Mouse (Mus musculus): ENCODE results near the gene Nob1. TPM values are rescaled to one million over a fixed set of nuclear protein-coding genes. Genes with fewer than 3 reads are reported as not detected.

The Nob1 gene
- polyA plus RNA-seq, 1 experiment from 2014 or later: 43.4 TPM

DNA sequence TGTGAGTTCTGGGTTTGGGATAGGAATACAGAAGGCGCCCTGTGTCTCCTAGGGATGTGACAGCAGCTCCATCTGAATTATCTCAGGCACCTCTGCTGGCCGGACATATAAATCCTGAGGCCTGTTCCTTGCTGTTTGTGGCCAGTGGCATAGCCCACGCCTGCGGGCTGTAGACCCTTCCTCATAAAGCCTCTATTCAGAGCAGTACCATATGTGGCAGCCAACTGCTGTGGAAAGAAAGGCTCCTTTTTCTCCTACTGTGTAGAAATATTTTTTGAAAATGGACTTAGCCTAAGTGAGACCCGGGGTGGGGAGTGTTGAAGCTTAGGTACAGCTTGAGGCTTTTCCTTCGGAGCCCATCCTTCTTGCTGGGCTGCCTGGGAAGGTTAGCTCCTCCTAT is 33.4 kb upstream of the Nob1 start:
- no peak overlapping the region for H3K27ac ChIP-seq (ENCODE audit: low read depth, low read length)
- peaks cover 45% of the 10 kb centered on the region for H3K36me3 ChIP-seq (ENCODE audit: control insufficient read depth, insufficient read depth, low read length)
- WGBS: 92% methylated on average over 6 of the region's 6 CpGs
- H3K9ac ChIP-seq (ENCODE audit: low read length): no peak overlapping the region
- H3K4me2 ChIP-seq (ENCODE audit: low read length): no peak overlapping the region
- ATAC-seq (no peak), DNase-seq (ENCODE audit: low spot score) (no peak)
- no peaks in the 10 kb centered on the region for H3K27me3 ChIP-seq (replicated peaks; ENCODE audit: control insufficient read depth, insufficient read depth, low read length)
- H3K9me3 ChIP-seq (replicated peaks; ENCODE audit: control insufficient read depth, low read length): no peaks in the 10 kb centered on the region
- no peak overlapping the region for H3K4me3 ChIP-seq (ENCODE audit: low read depth, low read length)
- no peaks in the 10 kb centered on the region for H3K4me1 ChIP-seq (ENCODE audit: control insufficient read depth, insufficient read depth, low read length)

DNA sequence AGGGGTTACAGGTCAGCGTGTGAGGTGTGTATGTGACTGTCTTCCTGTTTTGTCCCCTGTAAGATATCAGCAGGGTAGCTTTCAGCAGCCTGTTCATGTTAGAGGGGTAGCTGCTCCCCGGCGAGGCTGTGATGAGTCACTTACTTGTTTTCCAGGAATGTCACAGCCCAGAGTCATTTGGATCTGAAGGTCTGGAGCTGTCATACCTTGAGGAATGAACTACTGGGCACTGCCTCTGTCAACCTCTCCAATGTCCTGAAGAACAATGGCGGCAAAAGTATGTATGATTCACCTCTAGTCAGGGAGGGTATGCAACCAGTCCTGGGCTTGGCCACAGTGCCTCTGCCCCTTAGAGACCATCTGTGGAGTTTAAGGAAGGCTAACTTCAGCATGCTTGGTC is 32.9 kb upstream of the Nob1 start:
- H3K27ac ChIP-seq (ENCODE audit: low read depth, low read length): no peak overlapping the region
- ATAC-seq: no peak

DNA sequence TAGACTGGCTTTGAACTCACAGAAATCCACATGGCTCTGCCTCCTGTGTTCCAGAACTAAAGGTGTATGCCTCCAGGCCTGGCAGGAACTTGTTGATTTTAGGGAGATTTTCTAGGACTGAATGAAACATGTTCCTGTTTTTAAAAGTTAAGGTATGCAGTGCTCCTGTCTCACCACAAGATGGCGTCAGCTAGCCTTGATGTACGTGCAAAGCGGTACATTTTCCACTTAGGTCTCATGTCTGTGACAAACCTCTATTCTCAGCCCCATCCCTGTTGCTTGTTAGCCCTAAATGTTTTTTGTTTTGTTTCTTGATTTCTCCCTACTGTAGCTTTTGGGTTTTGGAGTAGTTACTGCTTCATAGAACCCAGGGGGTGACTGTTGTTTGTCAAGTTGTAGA is 30.4 kb upstream of the Nob1 start:
- Histone ChIP-seq H3K9ac (ENCODE audit: low read length) (no peak overlapping the region), H3K4me3 (ENCODE audit: low read depth, low read length) (no peak overlapping the region), H3K27me3 (replicated peaks; ENCODE audit: control insufficient read depth, insufficient read depth, low read length) (no peaks in the 10 kb centered on the region), H3K4me1 (ENCODE audit: control insufficient read depth, insufficient read depth, low read length) (no peaks in the 10 kb centered on the region), H3K9me3 (replicated peaks; ENCODE audit: control insufficient read depth, low read length) (no peaks in the 10 kb centered on the region), H3K36me3 (ENCODE audit: control insufficient read depth, insufficient read depth, low read length) (peaks cover 23% of the 10 kb centered on the region), H3K4me2 (ENCODE audit: low read length) (no peak overlapping the region), H3K27ac (ENCODE audit: low read depth, low read length) (no peak overlapping the region)
- WGBS: 20% methylated on average over 3 of the region's 3 CpGs
- ATAC-seq (no peak), DNase-seq (ENCODE audit: low spot score) (peak; percentile 74)

More for the DNA sequence above, 32.9 kb upstream of the Nob1 start:
- Histone ChIP-seq H3K4me2 (ENCODE audit: low read length) (no peak overlapping the region), H3K4me1 (ENCODE audit: control insufficient read depth, insufficient read depth, low read length) (no peaks in the 10 kb centered on the region), H3K4me3 (ENCODE audit: low read depth, low read length) (no peak overlapping the region), H3K9ac (ENCODE audit: low read length) (no peak overlapping the region), H3K36me3 (ENCODE audit: control insufficient read depth, insufficient read depth, low read length) (peaks cover 41% of the 10 kb centered on the region), H3K27me3 (replicated peaks; ENCODE audit: control insufficient read depth, insufficient read depth, low read length) (no peaks in the 10 kb centered on the region), H3K9me3 (replicated peaks; ENCODE audit: control insufficient read depth, low read length) (no peaks in the 10 kb centered on the region)
- DNase-seq (ENCODE audit: low spot score): no peak
- 82% methylated on average over 4 of the region's 4 CpGs for WGBS

DNA sequence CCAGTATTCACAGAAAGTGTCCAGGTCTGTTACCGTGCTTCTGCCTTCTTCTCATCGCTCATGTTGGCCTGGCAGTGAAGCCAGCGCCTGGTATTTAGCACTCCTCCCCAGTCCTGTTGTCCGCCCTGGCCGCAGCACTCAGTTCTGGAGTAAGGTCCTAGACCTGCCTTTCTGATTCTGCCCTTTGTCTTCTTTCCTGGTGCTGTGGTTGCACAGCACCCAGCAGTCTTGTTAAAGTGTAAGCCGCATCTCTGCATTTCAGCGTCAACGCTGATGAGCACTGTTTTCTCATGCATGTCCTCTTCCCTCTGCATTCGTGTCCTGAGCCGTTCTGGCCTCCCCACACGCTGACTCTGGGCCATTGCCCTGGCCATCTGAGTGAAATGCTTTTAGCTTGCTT is 28.5 kb upstream of the Nob1 start:
- H3K27me3 ChIP-seq (replicated peaks; ENCODE audit: control insufficient read depth, insufficient read depth, low read length): no peaks in the 10 kb centered on the region
- no peak for ATAC-seq
- H3K4me3 ChIP-seq (ENCODE audit: low read depth, low read length): no peak overlapping the region
- no peak overlapping the region for H3K4me2 ChIP-seq (ENCODE audit: low read length)
- H3K9me3 ChIP-seq (replicated peaks; ENCODE audit: control insufficient read depth, low read length): no peaks in the 10 kb centered on the region
- H3K36me3 ChIP-seq (ENCODE audit: control insufficient read depth, insufficient read depth, low read length): peaks cover 17% of the 10 kb centered on the region
- H3K27ac ChIP-seq (ENCODE audit: low read depth, low read length): no peak overlapping the region
- WGBS: 93% methylated on average over 11 of the region's 11 CpGs
- no peak for DNase-seq (ENCODE audit: low spot score)
- no peaks in the 10 kb centered on the region; the same call in 1 of the 2 replicates for H3K4me1 ChIP-seq (ENCODE audit: control insufficient read depth, insufficient read depth, low read length)
- H3K9ac ChIP-seq (ENCODE audit: low read length): no peak overlapping the region

DNA sequence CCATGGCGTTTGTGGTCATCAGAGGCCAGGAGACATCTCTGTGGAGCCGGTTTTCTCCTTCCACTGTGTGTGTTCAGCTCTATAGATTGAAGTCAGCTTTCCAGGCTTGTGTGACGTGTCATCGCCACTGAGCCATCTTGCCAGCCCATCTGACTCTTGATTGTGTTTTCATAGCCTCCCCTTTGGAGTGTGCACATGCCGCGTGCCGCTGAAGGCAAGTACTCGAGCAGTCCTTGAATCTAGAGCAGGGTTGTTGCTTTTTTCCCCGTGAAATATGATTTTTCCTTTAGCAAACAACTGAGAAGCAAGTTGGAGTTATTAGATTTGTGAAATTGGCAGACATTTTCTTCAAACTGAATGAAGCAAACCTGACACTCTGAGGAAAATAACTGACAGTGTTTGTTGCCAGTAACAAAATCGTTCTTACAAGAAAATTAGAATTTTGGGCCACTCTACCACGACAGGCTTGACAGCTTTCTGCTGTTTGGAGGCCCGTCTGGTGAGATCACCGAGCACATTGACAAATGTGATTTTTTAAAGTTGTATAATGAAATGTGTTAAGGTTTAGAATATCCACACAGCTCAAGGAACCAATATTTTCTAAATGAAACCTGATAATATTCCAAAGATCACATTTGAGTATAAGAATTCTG is 26.7 kb upstream of the Nob1 start:
- H3K9me3 ChIP-seq (replicated peaks; ENCODE audit: control insufficient read depth, low read length): no peaks in the 10 kb centered on the region
- no peak overlapping the region for H3K9ac ChIP-seq (ENCODE audit: low read length)
- WGBS: 87% methylated on average over 13 of the region's 13 CpGs
- peak; percentile 5 for DNase-seq (ENCODE audit: low spot score)
- ATAC-seq: no peak
- no peak overlapping the region for H3K27ac ChIP-seq (ENCODE audit: low read depth, low read length)
- H3K4me2 ChIP-seq (ENCODE audit: low read length): no peak overlapping the region
- H3K4me3 ChIP-seq (ENCODE audit: low read depth, low read length): no peak overlapping the region
- H3K27me3 ChIP-seq (replicated peaks; ENCODE audit: control insufficient read depth, insufficient read depth, low read length): no peaks in the 10 kb centered on the region
- peaks cover 7% of the 10 kb centered on the region for H3K36me3 ChIP-seq (ENCODE audit: control insufficient read depth, insufficient read depth, low read length)
- no peaks in the 10 kb centered on the region; the same call in 1 of the 2 replicates for H3K4me1 ChIP-seq (ENCODE audit: control insufficient read depth, insufficient read depth, low read length)

DNA sequence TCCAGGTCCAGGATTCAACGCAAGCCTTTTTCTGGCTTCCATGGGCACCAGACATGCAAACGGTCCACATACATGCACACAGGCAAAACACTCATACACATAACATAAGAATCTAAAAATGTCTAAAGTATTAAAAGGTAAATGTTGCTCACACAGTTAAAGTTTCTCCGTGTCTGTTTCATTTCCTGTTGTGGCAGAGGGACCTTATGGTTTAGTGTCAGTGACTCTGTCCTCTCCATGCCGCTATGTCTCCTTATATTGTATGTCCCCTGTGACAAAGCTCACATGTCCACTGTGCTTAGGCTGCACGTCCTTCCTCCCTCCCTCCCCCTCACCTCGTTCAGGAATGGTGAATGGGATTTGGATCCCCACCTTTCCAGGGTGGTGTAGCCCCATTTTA is 24.8 kb upstream of the Nob1 start:
- no peak for ATAC-seq
- H3K27ac ChIP-seq (ENCODE audit: low read depth, low read length): no peak overlapping the region
- H3K4me3 ChIP-seq (ENCODE audit: low read depth, low read length): no peak overlapping the region
- no peak overlapping the region for H3K9ac ChIP-seq (ENCODE audit: low read length)
- WGBS: 85% methylated on average over 6 of the region's 6 CpGs
- H3K4me2 ChIP-seq (ENCODE audit: low read length): no peak overlapping the region
- no peaks in the 10 kb centered on the region; the same call in 1 of the 2 replicates for H3K4me1 ChIP-seq (ENCODE audit: control insufficient read depth, insufficient read depth, low read length)
- H3K27me3 ChIP-seq (replicated peaks; ENCODE audit: control insufficient read depth, insufficient read depth, low read length): no peaks in the 10 kb centered on the region
- no peak for DNase-seq (ENCODE audit: low spot score)
- H3K36me3 ChIP-seq (ENCODE audit: control insufficient read depth, insufficient read depth, low read length): peaks cover 7% of the 10 kb centered on the region
- H3K9me3 ChIP-seq (replicated peaks; ENCODE audit: control insufficient read depth, low read length): no peaks in the 10 kb centered on the region

DNA sequence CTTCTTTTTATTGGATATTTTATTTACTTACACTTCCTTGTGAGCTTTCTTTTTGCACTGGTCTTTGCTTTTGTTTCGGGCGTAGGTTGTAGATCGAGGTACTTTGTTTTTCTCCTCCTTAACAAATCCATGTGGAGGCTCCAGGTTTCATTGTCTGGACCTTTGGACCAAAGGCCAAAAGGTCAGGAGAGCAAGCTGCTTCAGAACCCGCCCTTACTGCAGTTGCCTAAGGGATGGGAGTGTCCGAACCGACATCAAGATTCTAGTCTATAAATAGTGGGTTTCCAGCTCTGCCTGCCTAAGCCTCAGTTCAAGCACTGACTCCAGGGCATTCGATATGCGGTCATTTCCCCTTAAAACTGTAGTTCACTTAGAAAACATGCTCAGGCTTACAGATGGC is 24.3 kb upstream of the Nob1 start:
- 30% methylated on average over 8 of the region's 8 CpGs for WGBS
- H3K36me3 ChIP-seq (ENCODE audit: control insufficient read depth, insufficient read depth, low read length): peaks cover 7% of the 10 kb centered on the region
- no peak for ATAC-seq
- H3K27ac ChIP-seq (ENCODE audit: low read depth, low read length): no peak overlapping the region
- no peak overlapping the region for H3K4me3 ChIP-seq (ENCODE audit: low read depth, low read length)
- no peaks in the 10 kb centered on the region for H3K27me3 ChIP-seq (replicated peaks; ENCODE audit: control insufficient read depth, insufficient read depth, low read length)
- no peak overlapping the region for H3K4me2 ChIP-seq (ENCODE audit: low read length)
- H3K9me3 ChIP-seq (replicated peaks; ENCODE audit: control insufficient read depth, low read length): no peaks in the 10 kb centered on the region
- DNase-seq (ENCODE audit: low spot score): no peak
- H3K9ac ChIP-seq (ENCODE audit: low read length): no peak overlapping the region
- no peaks in the 10 kb centered on the region; the same call in 1 of the 2 replicates for H3K4me1 ChIP-seq (ENCODE audit: control insufficient read depth, insufficient read depth, low read length)

DNA sequence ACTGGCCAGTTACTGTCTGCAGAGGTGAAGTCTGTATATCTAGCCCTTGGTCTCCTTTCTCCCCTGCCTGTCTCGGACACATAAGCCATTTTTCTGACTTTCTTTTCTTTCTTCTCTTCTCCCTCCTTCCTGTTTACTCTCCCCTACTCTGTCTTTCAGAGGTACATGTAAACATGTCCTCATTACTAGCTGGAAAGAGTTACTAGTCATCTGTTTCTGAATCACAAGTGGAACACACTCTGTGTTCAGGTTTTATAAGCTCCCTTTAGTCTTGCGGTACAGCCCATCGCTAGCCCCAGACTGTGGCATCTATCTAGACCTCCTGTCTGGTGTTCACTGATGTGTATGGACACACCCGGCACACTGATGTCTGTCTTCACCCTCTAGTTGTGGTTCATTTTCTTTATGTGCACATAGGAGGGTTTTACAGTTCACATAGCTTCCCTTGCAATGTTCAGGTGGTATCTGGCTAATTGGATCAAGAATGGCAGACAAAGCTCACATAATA is 23.6 kb upstream of the Nob1 start:
- Histone ChIP-seq H3K9me3 (replicated peaks; ENCODE audit: control insufficient read depth, low read length) (no peaks in the 10 kb centered on the region), H3K4me2 (ENCODE audit: low read length) (no peak overlapping the region), H3K4me1 (ENCODE audit: control insufficient read depth, insufficient read depth, low read length) (no peaks in the 10 kb centered on the region; the same call in 1 of the 2 replicates), H3K4me3 (ENCODE audit: low read depth, low read length) (no peak overlapping the region), H3K27me3 (replicated peaks; ENCODE audit: control insufficient read depth, insufficient read depth, low read length) (no peaks in the 10 kb centered on the region), H3K27ac (ENCODE audit: low read depth, low read length) (no peak overlapping the region), H3K36me3 (ENCODE audit: control insufficient read depth, insufficient read depth, low read length) (peaks cover 2% of the 10 kb centered on the region), H3K9ac (ENCODE audit: low read length) (no peak overlapping the region)
- ATAC-seq (no peak), DNase-seq (ENCODE audit: low spot score) (no peak)
- 65% methylated on average over 4 of the region's 4 CpGs for WGBS

DNA sequence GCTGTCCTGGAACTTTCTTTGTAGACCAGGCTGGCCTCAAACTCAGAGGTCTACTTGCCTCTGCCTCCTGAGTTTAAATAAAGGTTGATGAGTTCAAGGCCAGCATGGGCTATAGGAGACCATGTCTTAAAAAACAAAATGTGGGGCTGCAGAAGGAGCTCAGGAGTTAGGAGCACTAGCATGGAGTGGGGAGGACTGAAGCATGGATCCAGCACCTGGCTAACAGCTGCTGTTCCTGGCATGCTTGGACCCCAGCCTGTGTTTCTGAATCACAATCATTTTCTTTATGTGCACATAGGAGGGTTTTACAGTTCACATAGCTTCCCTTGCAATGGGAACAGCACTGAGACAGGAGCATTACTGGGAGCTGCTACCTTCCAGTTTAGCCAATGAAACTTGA is 22.9 kb upstream of the Nob1 start:
- H3K9me3 ChIP-seq (replicated peaks; ENCODE audit: control insufficient read depth, low read length): no peaks in the 10 kb centered on the region
- H3K27ac ChIP-seq (ENCODE audit: low read depth, low read length): no peak overlapping the region
- no peaks in the 10 kb centered on the region for H3K36me3 ChIP-seq (ENCODE audit: control insufficient read depth, insufficient read depth, low read length)

More for the DNA sequence above, 22.9 kb upstream of the Nob1 start:
- no peak for ATAC-seq
- Histone ChIP-seq H3K4me2 (ENCODE audit: low read length) (no peak overlapping the region), H3K27me3 (replicated peaks; ENCODE audit: control insufficient read depth, insufficient read depth, low read length) (no peaks in the 10 kb centered on the region), H3K4me3 (ENCODE audit: low read depth, low read length) (no peak overlapping the region), H3K4me1 (ENCODE audit: control insufficient read depth, insufficient read depth, low read length) (no peaks in the 10 kb centered on the region; the same call in 1 of the 2 replicates), H3K9ac (ENCODE audit: low read length) (no peak overlapping the region)
- DNase-seq (ENCODE audit: low spot score): no peak
